Mouse (Mus musculus): ENCODE measurements around the gene Neo1.

- TF ChIP-seq CTCF (IDR thresholded peaks at IDR 0.05; ENCODE audit: control insufficient read depth, insufficient read depth, insufficient read length): no peak
- no peak for TF ChIP-seq CEBPB (IDR thresholded peaks at IDR 0.05; ENCODE audit: low read depth)
- no peak for TF ChIP-seq MYOD1 (IDR thresholded peaks at IDR 0.05; ENCODE audit: control insufficient read depth, insufficient read length, low read depth)
- TF ChIP-seq MAX (IDR thresholded peaks at IDR 0.05): no peak
- no peak for TF ChIP-seq MYOG (IDR thresholded peaks at IDR 0.05; ENCODE audit: control insufficient read depth, extremely low read depth, insufficient read length)
- TF ChIP-seq USF1 (IDR thresholded peaks at IDR 0.05; ENCODE audit: low read depth): no peak
Observed at GRCm38 (mm10) chr9:58837174-58837573, 199.1 kb downstream of the Neo1 start.

Data from C2C12 (cell line).